Mouse (Mus musculus): Measurements from ENCODE around the gene Spata20.

Gene Spata20

GRCm38 (mm10) chr11:94482738-94483137 is 3.2 kb downstream of the Spata20 start:
- no peak for DNase-seq (ENCODE audit: low spot score)

GRCm38 (mm10) chr11:94481963-94482362 is 4.0 kb downstream of the Spata20 start:
- DNase-seq (ENCODE audit: low spot score) = no peak

GRCm38 (mm10) chr11:94480382-94480781 is 5.6 kb downstream of the Spata20 start:
- no peak for DNase-seq (ENCODE audit: low spot score)

GRCm38 (mm10) chr11:94477651-94478050 is 8.3 kb downstream of the Spata20 start:
- no peak for DNase-seq (ENCODE audit: low spot score)

- DNase-seq (ENCODE audit: low spot score) = peak; percentile 39
Measured at GRCm38 (mm10) chr11:94475722-94476121, 10.3 kb downstream of the Spata20 start.

GRCm38 (mm10) chr11:94474544-94474910 is 11.5 kb downstream of the Spata20 start:
- no peak for DNase-seq (ENCODE audit: low spot score)

- peak; percentile 85 for DNase-seq (ENCODE audit: low spot score)
Measured at GRCm38 (mm10) chr11:94473707-94474543, 12.1 kb downstream of the Spata20 start, which contains the start of gene Cacna1g. TSS of gene Cacna1g (minus strand) at chr11:94474198.

- DNase-seq (ENCODE audit: low spot score) = no peak
Measured at GRCm38 (mm10) chr11:94472916-94473706, 12.9 kb downstream of the Spata20 start.

GRCm38 (mm10) chr11:94472585-94472915 is 13.4 kb downstream of the Spata20 start:
- no peak for DNase-seq (ENCODE audit: low spot score)

GRCm38 (mm10) chr11:94471740-94472584 is 14.0 kb downstream of the Spata20 start:
- DNase-seq (ENCODE audit: low spot score) = no peak

- peak; percentile 88 for DNase-seq (ENCODE audit: low spot score)
Measured at GRCm38 (mm10) chr11:94470391-94470790, 15.6 kb downstream of the Spata20 start.

- DNase-seq (ENCODE audit: low spot score) = peak; percentile 74
Measured at GRCm38 (mm10) chr11:94469136-94470064, 16.6 kb downstream of the Spata20 start.

- no peak for DNase-seq (ENCODE audit: low spot score)
Measured at GRCm38 (mm10) chr11:94468582-94469064, 17.4 kb downstream of the Spata20 start.

- DNase-seq (ENCODE audit: low spot score) = no peak
Measured at GRCm38 (mm10) chr11:94466333-94466855, 19.6 kb downstream of the Spata20 start.

- no peak for DNase-seq (ENCODE audit: low spot score)
Measured at GRCm38 (mm10) chr11:94464170-94464569, 21.8 kb downstream of the Spata20 start.

- no peak for DNase-seq (ENCODE audit: low spot score)
Measured at GRCm38 (mm10) chr11:94461856-94462255, 24.1 kb downstream of the Spata20 start.

- DNase-seq (ENCODE audit: low spot score) = no peak
Measured at GRCm38 (mm10) chr11:94457001-94457400, 29.0 kb downstream of the Spata20 start.

GRCm38 (mm10) chr11:94456347-94456746 is 29.6 kb downstream of the Spata20 start:
- DNase-seq (ENCODE audit: low spot score) = no peak

GRCm38 (mm10) chr11:94455161-94455820 is 30.7 kb downstream of the Spata20 start:
- DNase-seq (ENCODE audit: low spot score) = no peak

- DNase-seq (ENCODE audit: low spot score) = no peak
Measured at GRCm38 (mm10) chr11:94454756-94455155, 31.2 kb downstream of the Spata20 start.
